Mouse (Mus musculus) brain, embryonic 14.5 days (tissue): Measurements from ENCODE around the gene Ebf1.

Source experiments
- CTCF ChIP-seq: fragments of 200-500 bp; IDR thresholded peaks from 2 replicates; pipeline ENCODE4 v1.5.1; 2012; ENCODE audit warnings: inconsistent platforms, mild to moderate bottlenecking, moderate library complexity, borderline replicate concordance; ENCODE audit not compliant: insufficient read depth, insufficient read length; ENCODE audit errors: extremely low read depth
- POLR2A ChIP-seq: fragments of 200-500 bp; IDR thresholded peaks from 2 replicates; pipeline ENCODE4 v1.6.1; 2012; ENCODE audit warnings: mild to moderate bottlenecking, inconsistent platforms, borderline replicate concordance; ENCODE audit not compliant: poor library complexity, insufficient read depth, insufficient read length, severe bottlenecking; ENCODE audit errors: extremely low read depth

DNA sequence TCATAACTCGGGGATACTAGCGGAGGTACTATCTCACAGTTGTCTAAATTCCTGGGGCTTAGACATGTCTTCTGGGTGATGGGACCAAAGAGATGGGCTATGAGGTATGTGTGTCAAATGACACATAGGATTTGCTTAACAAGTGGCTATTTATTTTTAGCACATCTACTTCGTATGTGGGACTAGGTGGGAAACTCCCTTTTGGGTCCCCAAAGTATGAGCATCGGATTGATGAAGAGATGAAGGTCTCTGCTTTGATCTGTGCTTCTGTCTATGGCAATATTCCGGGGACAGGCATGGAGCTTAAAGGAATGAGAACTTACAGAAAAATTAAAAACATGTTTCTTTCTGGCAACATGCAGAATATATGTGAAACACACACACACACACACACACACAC, 44.8 kb downstream of the Ebf1 start:
- TF ChIP-seq POLR2A (no peak), CTCF (no peak)
